Mouse (Mus musculus): ENCODE results near the gene Cgnl1.

DNA sequence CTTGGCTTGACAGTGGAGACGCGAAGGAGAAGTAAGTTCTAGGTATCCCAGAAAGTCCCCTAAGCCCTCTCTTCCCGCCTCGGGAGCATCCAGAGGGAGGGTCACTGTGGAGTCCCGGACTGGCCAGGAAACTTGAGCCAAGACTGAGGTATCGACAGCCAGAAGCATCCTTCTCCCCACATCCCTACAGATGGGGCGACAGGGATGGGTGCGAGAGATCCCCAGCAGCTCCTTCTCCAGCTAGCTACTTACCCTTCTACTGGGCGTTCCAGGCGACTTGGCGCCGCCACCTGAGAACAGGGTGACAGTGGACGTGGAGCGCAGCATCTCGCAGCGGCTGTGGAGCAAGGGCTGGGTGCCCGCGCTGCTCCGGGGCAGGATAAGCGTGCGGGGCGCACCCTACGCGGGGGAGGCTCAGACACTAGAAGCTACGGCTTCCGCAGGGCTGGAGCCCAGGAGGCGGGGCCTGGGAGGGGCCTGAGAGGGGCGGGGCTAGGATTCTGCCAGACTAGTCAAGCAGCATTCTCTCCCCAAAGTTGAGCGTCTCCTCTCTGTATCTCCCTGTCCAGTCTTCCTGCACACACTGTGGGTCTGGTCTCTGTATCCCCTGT, 179.4 kb downstream of the Cgnl1 start, which contains the start of gene Myzap:
- TF ChIP-seq CTCF (IDR thresholded peaks at IDR 0.05; ENCODE audit: borderline replicate concordance, insufficient read depth, low read depth, low read length), result no peak
- TF ChIP-seq POLR2A (IDR thresholded peaks at IDR 0.05; ENCODE audit: borderline replicate concordance, insufficient read depth, low read length), result no peak
